Mouse (Mus musculus) heart, adult 2 months (tissue): ENCODE measurements at regions not wholly inside any gene's neighbourhood (a gene's known extent, or its start where the extent isn't known, plus 50 kb on each side); places are given as distances from the start of the nearest gene placed in this dataset.
A peak's percentile ranks its signal among the peaks of the same experiment; 100 is the strongest.

Experiments
- DNase-seq, 2 experiments: peaks; one replicate each; pipeline ENCODE4 v3.0.0; 2021
- H3K27ac ChIP-seq: fragments of 200-600 bp; 2 replicates; pipeline ENCODE4 v1.8.1; 2022
- H3K27me3 ChIP-seq: fragments of 200-500 bp; 2 replicates; pipeline ENCODE4 v1.6.1; 2012; ENCODE audit warnings: mild to moderate bottlenecking, low read length, inconsistent platforms, mixed read lengths; ENCODE audit not compliant: control insufficient read depth, insufficient read depth
- H3K36me3 ChIP-seq: fragments of 200-500 bp; 2 replicates; pipeline ENCODE4 v1.6.1; 2012; ENCODE audit warnings: low read length, inconsistent platforms; ENCODE audit not compliant: control insufficient read depth, insufficient read depth
- H3K4me1 ChIP-seq: fragments of 200-500 bp; 2 replicates; pipeline ENCODE4 v1.6.1; 2011; ENCODE audit warnings: low read length; ENCODE audit not compliant: control insufficient read depth, insufficient read depth
- H3K4me3 ChIP-seq: fragments of 200-600 bp; 2 replicates; pipeline ENCODE4 v1.8.1; 2022
- H3K79me2 ChIP-seq: fragments of 200-500 bp; replicated peaks from 2 replicates; pipeline ENCODE4 v1.6.1; 2012; ENCODE audit warnings: mild to moderate bottlenecking, inconsistent platforms, low read length, moderate library complexity, mixed read lengths; ENCODE audit not compliant: control insufficient read depth, insufficient read depth
- H3K9ac ChIP-seq: fragments of 200-500 bp; 2 replicates; pipeline ENCODE4 v1.6.1; 2012; ENCODE audit warnings: low read depth, mild to moderate bottlenecking, control low read depth, inconsistent platforms, low read length, mixed read lengths
- CTCF ChIP-seq: fragments of 200-600 bp; IDR thresholded peaks from 2 replicates; pipeline ENCODE4 v1.8.1; 2022; ENCODE audit warnings: antibody characterized with exemption, mild to moderate bottlenecking, moderate library complexity
- EP300 ChIP-seq: fragments of 200-500 bp; IDR thresholded peaks from 2 replicates; pipeline ENCODE4 v1.6.1; 2011; ENCODE audit warnings: low read depth, low read length, control low read depth; ENCODE audit not compliant: insufficient read depth
- POLR2A ChIP-seq: fragments of 200-500 bp; IDR thresholded peaks from 2 replicates; pipeline ENCODE4 v1.6.1; 2011; ENCODE audit warnings: mild to moderate bottlenecking, low read depth, low read length, control low read depth; ENCODE audit not compliant: insufficient read depth
- WGBS: fragments of 180-500 bp; shearing (Covaris S2); methylation state at CpG from one replicate; pipeline ENCODE4 v1.1.7; 2018; 5-methylcytosine and 5-hydroxymethylcytosine counted together
- intact Hi-C: fragments of 180-260 bp; cut with DNase I; formaldehyde crosslinking; loops from one replicate; pipeline ENCODE4 v1.15.1; 2025

DNA sequence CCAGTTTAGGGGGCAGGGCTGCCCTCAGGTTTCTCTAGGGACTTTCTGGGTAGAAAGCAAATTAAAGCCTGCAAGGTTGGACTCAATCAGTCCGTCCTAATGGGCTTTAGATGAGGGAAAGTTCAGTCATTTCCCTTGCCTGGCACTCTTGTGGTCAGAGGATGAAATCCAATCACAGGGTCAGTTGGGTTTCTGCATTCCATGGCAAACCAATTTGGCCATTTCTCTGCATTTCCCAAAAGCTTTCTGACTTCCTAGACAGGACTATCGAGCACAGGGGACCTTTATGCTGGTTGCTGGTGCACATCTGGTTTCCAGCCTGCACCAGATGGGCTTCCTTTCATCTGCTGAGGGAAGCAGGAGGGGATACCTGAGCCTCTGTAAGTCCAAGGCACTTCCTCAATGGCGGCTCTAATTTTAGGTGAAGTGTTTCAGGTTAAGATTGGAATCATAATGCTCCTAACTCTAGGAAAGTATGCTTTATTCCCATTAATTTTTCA lies 102.6 kb downstream of the Cyp26a1 start:
- intact Hi-C loops: no loop called here
- no peak for TF ChIP-seq CTCF
- TF ChIP-seq POLR2A: no peak
- no peak for TF ChIP-seq EP300
- WGBS: 56% methylated on average over 3 of the region's 3 CpGs

DNA sequence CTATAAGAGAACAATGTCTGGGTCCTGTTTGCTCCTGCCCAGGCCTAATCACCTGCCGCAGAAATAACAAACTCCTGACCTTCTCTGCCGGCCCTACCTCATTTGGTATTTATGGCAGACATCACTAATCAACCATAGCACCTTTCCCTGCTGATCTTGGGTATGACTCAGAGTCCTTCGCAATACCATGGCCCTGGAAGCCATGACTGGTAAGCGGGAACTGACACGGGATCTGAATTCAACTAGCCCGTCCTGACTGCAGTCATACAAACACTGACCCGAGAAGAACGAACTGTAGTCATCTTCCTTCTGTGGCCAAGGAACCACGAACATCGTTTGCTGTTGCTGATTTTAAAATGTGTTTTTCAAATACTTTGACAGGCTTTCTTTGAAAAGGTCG lies 112.1 kb downstream of the Cyp26a1 start:
- Histone ChIP-seq H3K9ac (no peak overlapping the region), H3K27me3 (no peaks in the 10 kb centered on the region), H3K27ac (no peak overlapping the region), H3K4me3 (no peak overlapping the region), H3K36me3 (no peaks in the 10 kb centered on the region), H3K79me2 (no peaks in the 10 kb centered on the region), H3K4me1 (no peaks in the 10 kb centered on the region)
- intact Hi-C loops: no loop called here
- WGBS: 85% methylated on average over 11 of the region's 11 CpGs
- TF ChIP-seq POLR2A: no peak
- DNase-seq: no peak

More for the DNA sequence above, 102.6 kb downstream of the Cyp26a1 start:
- H3K27me3 ChIP-seq: no peaks in the 10 kb centered on the region
- no peak overlapping the region for H3K9ac ChIP-seq
- H3K36me3 ChIP-seq: no peaks in the 10 kb centered on the region
- no peak overlapping the region for H3K4me3 ChIP-seq
- no peaks in the 10 kb centered on the region for H3K79me2 ChIP-seq
- H3K4me1 ChIP-seq: no peaks in the 10 kb centered on the region; the same call in 1 of the 2 replicates
- H3K27ac ChIP-seq: no peak overlapping the region
- no peak for DNase-seq

DNA sequence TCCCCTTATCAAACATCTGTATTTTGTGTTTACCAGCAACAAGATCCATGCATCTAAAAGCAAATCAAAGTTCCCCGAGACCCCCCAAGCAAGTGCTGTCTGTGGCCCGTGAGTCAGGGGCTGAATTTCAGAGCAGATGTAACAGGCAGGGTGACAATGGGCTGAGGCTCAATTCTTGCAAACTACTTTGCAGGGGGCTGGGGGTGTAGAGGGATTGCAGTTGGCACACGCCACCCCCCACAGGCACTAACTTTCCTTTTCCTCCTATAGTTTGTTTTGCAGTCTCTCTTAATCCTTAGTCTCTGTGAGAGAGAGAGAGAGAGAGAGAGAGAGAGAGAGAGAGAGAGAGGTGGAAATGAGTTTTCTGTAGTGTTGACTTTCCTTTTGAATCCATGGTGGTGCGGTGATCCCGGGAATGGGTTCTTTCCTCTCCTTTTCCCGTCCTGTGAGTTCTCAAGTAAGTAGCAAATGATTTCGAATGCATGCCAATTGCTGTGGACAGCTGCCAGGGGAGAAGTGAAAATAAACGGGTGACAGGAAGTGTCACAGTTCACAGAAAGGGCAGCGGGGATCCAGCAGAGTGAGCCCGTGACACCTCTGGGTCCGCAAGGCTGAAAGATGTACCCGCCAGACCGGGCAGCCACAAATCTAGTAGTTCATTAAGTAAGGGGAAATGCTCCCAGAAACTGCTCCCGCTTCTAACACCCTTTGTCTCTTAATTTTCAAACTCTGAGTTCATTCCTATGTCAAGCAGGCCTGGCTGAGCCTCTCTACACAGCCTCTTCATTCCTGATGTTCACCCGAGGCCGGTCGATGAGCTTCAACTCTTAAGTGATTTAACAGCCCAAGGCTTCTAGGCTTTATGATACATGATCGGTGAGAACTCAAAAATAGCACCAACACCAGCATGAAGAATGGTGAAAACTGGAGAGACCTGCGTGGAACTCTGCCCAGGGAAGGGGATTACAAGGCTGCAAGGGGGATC lies 116.8 kb downstream of the Cyp26a1 start:
- Histone ChIP-seq H3K4me1 (no peaks in the 10 kb centered on the region), H3K79me2 (no peaks in the 10 kb centered on the region), H3K27ac (no peak overlapping the region), H3K4me3 (peak overlapping the region; percentile 12; the same call in 1 of the 2 replicates), H3K27me3 (no peaks in the 10 kb centered on the region), H3K36me3 (no peaks in the 10 kb centered on the region), H3K9ac (no peak overlapping the region)
- intact Hi-C loops: no loop called here
- peak; percentile 50 to 53 for DNase-seq
- WGBS: 15% methylated on average over 19 of the region's 19 CpGs
- no peak for TF ChIP-seq POLR2A

DNA sequence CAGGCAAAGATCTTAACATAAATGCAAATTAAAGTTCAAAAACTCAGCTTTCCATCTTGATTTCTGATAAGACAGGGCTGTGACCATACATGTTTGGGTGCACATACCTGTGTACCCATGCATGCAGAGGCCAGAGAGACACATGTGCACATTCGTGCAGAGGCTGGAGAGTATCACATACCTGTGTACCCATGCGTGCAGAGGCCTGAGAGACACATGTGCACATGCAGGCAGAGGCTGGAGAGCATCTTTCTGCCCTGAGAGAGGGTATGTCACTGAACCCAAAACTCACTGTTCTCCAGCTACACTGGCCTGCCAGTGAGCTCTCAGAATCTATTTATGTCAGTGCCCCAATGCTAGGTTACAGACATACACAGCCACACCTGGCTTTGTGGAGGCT lies 118.0 kb downstream of the Cyp26a1 start:
- H3K27ac ChIP-seq: no peak overlapping the region
- intact Hi-C loops: no loop called here
- no peak overlapping the region for H3K9ac ChIP-seq
- WGBS: 94% methylated on average over 2 of the region's 2 CpGs
- H3K36me3 ChIP-seq: no peaks in the 10 kb centered on the region
- H3K4me1 ChIP-seq: no peaks in the 10 kb centered on the region
- H3K4me3 ChIP-seq: no peak overlapping the region
- H3K27me3 ChIP-seq: no peaks in the 10 kb centered on the region
- no peaks in the 10 kb centered on the region for H3K79me2 ChIP-seq
- DNase-seq: no peak
- TF ChIP-seq POLR2A (no peak), CTCF (no peak), EP300 (no peak)

DNA sequence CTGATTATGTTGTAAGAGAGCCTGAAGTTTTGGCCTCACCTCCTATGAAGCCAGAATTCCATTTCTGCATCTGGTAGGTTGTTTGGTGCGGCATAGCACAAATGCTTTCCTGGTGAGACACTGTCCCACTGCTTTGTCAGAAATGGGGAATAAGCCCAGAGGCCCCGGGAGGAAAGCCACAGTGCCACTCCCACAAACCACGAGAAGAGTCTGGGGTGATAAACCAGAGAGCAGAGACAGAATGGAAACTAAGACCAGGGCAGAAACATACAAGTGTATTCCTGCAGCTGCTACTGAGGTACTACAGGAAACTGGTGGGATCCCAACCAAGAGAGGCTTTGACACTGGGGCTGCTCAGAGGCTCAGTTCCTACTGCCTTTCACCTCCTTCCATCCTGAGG lies 123.6 kb downstream of the Cyp26a1 start:
- H3K27ac ChIP-seq: no peak overlapping the region
- H3K79me2 ChIP-seq: no peaks in the 10 kb centered on the region
- no peaks in the 10 kb centered on the region for H3K36me3 ChIP-seq
- no peak overlapping the region for H3K4me3 ChIP-seq
- no peaks in the 10 kb centered on the region for H3K27me3 ChIP-seq
- H3K9ac ChIP-seq: no peak overlapping the region
- no peak for DNase-seq
- 17% methylated on average over 3 of the region's 3 CpGs for WGBS
- TF ChIP-seq EP300: no peak
- no peak for TF ChIP-seq POLR2A
- no peak for TF ChIP-seq CTCF
- no peaks in the 10 kb centered on the region for H3K4me1 ChIP-seq
- intact Hi-C loops: no loop called here

DNA sequence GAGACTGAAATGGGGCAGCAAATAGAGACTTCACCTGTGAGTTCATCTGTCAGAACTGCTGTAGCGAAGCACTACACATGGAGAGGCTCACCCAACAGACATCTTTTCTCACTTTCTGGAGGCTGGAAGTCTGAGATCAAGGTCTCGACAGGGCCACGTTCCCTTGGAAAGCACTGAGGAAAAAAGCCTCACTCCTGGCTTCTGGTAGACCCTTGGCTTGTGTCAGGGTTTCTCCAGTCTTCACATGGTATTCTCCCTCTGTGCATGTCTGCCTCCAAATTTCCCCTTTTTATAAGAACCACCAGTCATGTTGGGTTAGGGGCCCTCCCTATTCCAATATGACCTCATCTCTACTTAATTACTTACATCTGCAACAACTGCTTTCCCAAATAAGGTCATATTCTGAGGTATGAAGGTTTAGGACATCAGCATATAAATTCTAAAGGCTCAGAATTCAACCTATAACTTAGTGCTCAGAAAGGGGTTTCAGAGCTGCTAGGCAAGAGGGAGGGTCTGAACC lies 124.1 kb downstream of the Cyp26a1 start:
- Histone ChIP-seq H3K79me2 (no peaks in the 10 kb centered on the region), H3K27ac (no peak overlapping the region), H3K4me1 (no peaks in the 10 kb centered on the region), H3K4me3 (no peak overlapping the region), H3K9ac (no peak overlapping the region), H3K27me3 (no peaks in the 10 kb centered on the region), H3K36me3 (no peaks in the 10 kb centered on the region)
- WGBS: 75% methylated on average over 3 of the region's 3 CpGs
- no peak for DNase-seq
- no peak for TF ChIP-seq EP300
- TF ChIP-seq CTCF: no peak
- TF ChIP-seq POLR2A: no peak
- intact Hi-C loops: no loop called here
